Mouse (Mus musculus) ES-E14 (cell line): Measurements from ENCODE around the gene Ccr10.

ENCODE experiments used
- HCFC1 ChIP-seq: IDR thresholded peaks from 2 replicates; pipeline ENCODE4 v1.6.1; 2012; ENCODE audit warnings: low read length, inconsistent platforms, borderline replicate concordance; ENCODE audit not compliant: insufficient read depth
- MAFK ChIP-seq: IDR thresholded peaks from 2 replicates; pipeline ENCODE4 v1.6.1; 2014; ENCODE audit warnings: mild to moderate bottlenecking, low read depth, low read length, inconsistent platforms; ENCODE audit not compliant: insufficient read depth
- ZC3H11A ChIP-seq: IDR thresholded peaks from 2 replicates; pipeline ENCODE4 v1.6.1; 2012; ENCODE audit warnings: low read depth, mild to moderate bottlenecking, inconsistent platforms, low read length, borderline replicate concordance
- ZNF384 ChIP-seq: IDR thresholded peaks from 2 replicates; pipeline ENCODE4 v1.6.1; 2012; ENCODE audit warnings: low read depth, low read length, inconsistent platforms

- TF ChIP-seq ZNF384 (no peak), ZC3H11A (no peak), HCFC1 (no peak), MAFK (no peak)
These were observed 19.4 kb downstream of the Ccr10 start, which contains the start of gene Tubg2 for GRCm38 (mm10) chr11:101155728-101156371.
